Mouse (Mus musculus) left cerebral cortex, adult 2 months (tissue): ENCODE results near the gene Sfxn4. TPM values are rescaled to one million over a fixed set of nuclear protein-coding genes. Genes with fewer than 3 reads are reported as not detected.
A peak's percentile ranks its signal among the peaks of the same experiment; 100 is the strongest.
"Not testable (repeated sequence)": the region's sequence is repeated elsewhere in the genome, so short reads cannot be mapped to it uniquely, and the experiment has no call there.

Experiments
- DNase-seq, 2 experiments: peaks; one replicate each; pipeline ENCODE4 v3.0.0; 2021 to 2022; ENCODE audit warnings: low spot score in 2 of 2, mixed read lengths in 1 of 2; ENCODE audit errors: extremely low spot score in 1 of 2
- H3K27ac ChIP-seq: fragments of 200-600 bp; 2 replicates; pipeline ENCODE4 v1.8.1; 2022
- H3K4me3 ChIP-seq: fragments of 200-600 bp; 2 replicates; pipeline ENCODE4 v1.8.1; 2022
- CTCF ChIP-seq: fragments of 200-600 bp; IDR thresholded peaks from 2 replicates; pipeline ENCODE4 v1.8.1; 2022; ENCODE audit warnings: antibody characterized with exemption, mild to moderate bottlenecking, moderate library complexity
- intact Hi-C: fragments of 180-260 bp; cut with DNase I; formaldehyde crosslinking; loops from one replicate; pipeline ENCODE4 v1.15.1; 2025
- total RNA-seq, 2 experiments: library from RNA; stranded (reverse); gene quantifications; 2 replicates each; pipeline ENCODE4 v1.2.3; 2021

Gene Sfxn4
- total RNA-seq, 2 experiments from 2014 or later: 14.7 to 15.2 TPM

DNA sequence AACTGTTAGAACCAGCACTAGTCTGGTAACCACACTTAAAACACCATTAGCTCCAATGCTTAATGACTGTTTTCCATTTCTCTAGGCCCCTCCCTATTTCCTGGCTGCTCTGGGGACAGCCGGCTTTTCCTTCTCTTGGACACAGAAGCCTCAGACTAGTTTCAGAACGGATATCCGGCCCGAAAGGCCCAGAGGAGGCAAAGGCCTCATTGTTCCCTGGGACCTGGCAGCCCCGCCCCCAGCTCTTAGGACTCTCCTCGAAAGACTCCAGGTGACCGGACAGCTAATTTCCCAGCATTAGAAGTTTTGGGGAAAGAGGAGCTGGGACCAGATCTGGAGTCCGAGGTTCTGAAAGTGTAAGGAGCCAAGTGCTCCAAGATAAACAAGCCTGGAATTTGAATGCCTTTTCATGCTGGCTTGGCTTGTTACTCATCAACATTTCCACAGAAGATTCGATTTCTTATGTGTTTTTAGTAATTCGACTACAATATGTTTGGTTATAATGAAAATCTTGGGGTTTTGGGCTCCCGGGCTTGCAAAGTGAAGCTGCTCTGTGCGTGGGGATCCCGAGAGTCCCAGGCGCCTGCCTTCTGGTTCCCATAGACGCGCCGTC is 27.9 kb upstream of the Sfxn4 start:
- Histone ChIP-seq H3K27ac (peak overlapping the region; percentile 97), H3K4me3 (peak overlapping the region; percentile 96)
- intact Hi-C loops: loop anchor here (1.0 to 10.0 kb wide), 3 partner anchors 195 to 336 kb away; partner anchors contain the start of gene Csf2ra
- no peak for TF ChIP-seq CTCF
- peak; percentile 13 to 45 for DNase-seq

DNA sequence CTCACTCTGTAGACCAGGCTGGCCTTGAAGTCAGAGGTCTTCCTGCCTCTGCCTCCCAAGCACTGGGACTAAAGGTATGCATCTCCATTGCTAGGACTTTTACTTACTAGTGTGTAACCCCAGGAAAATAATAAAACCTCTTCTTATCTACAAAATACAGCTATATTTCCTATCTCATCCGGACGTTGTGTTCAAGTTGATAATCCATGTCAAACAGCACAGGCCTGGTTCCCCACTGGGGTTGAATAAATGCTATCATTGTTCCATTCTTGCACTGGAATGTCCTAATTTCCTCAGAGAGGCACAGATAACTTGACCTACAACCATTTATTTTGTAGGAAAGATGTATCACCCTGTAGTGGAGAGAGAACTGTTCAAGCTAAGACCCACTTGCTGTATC is 26.4 kb upstream of the Sfxn4 start:
- Histone ChIP-seq H3K27ac (no peak overlapping the region), H3K4me3 (no peak overlapping the region)
- DNase-seq: no peak
- no peak for TF ChIP-seq CTCF
- intact Hi-C loops: loop anchor here (10.0 kb wide), 2 partner anchors 307 to 337 kb away; partner anchors contain the start of gene Csf2ra

DNA sequence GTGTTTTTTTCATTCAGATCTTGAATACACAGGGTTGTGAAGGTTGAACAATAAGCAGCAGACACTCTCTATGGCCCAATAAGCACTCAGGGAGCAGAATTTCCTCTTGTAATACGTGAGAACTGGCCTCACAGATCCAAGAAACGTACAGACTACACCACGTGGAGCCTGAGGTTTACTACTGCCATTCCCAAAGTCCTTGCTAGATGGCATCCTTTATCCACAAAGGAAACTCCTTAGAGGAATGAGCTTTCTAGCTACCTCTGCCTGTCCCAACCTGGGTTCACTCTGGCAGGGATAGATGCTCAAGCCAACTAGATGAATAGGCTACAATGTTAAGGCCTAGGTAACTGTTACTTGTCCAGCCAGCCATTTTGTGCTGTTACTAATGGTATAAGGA is 21.9 kb upstream of the Sfxn4 start:
- peak; percentile 80 for TF ChIP-seq CTCF
- intact Hi-C loops: loop anchor here (1.0 to 10.0 kb wide), 3 partner anchors 201 to 342 kb away; partner anchors contain the start of gene Csf2ra
- Histone ChIP-seq H3K4me3 (no peak overlapping the region), H3K27ac (no peak overlapping the region)
- peak; percentile 31 to 32 for DNase-seq

DNA sequence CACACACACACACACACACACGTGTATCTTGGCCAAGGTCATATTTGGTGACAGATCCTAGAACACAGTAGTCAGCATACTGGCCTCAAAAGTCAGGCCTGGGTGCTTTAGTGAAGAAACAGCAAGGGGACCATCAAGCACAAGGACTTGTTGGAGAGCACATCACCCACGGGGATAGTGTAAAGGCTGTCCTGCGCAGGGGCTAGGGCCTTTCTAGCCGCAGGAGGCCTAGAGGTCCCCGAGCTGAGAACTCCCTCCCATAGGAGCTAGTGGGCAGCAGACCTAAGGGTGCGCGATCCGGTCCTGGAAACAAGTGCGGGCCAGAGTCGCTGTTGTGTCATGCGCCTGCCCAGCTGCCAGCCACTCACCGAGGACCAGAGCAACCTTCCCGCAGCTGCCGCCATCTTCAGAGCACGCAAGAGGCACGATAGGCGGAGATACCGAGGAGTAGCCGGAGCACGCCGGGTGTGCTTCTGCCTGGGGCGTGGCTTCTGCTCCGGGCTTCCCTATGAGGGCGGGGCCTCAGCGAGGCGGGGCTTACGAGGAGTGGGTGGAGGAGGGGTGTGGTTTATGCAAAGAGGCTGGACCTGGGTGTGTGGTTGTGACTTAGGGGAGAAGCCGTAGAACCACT is 12.9 kb upstream of the Sfxn4 start, which contains the start of gene Prdx3:
Prdx3 (minus strand) TSS at position 493 of the 631 bp plus-strand sequence.
- intact Hi-C loops: no loop called here
- TF ChIP-seq CTCF: no peak
- peak within 1 kb of the TSS; percentile 59 for H3K4me3 ChIP-seq
- DNase-seq: peak; percentile 92 to 94
- peak within 1 kb of the TSS; percentile 76 for H3K27ac ChIP-seq

DNA sequence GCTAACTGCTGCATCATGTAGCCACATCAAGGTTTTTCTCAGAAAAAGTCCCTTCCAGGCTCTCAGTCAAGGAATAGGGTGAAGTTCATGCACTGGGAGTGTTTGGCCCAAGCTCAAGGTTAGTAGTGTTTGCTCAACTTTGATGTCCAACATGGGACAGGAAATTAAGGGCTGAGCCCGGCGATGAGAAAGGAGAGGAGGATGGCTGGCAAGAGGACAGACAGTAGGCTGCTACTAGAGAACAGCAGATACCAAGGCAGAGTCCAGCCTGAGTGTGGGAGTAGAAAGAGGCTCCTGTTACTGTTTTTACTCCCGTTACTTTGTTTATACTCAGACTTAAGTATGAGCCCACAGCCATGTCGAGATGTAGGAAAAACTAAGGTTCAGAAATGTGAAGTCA is 12.2 kb upstream of the Sfxn4 start:
- peak overlapping the region; percentile 59 for H3K4me3 ChIP-seq
- intact Hi-C loops: no loop called here
- H3K27ac ChIP-seq: no peak overlapping the region
- TF ChIP-seq CTCF: no peak
- DNase-seq: no peak

DNA sequence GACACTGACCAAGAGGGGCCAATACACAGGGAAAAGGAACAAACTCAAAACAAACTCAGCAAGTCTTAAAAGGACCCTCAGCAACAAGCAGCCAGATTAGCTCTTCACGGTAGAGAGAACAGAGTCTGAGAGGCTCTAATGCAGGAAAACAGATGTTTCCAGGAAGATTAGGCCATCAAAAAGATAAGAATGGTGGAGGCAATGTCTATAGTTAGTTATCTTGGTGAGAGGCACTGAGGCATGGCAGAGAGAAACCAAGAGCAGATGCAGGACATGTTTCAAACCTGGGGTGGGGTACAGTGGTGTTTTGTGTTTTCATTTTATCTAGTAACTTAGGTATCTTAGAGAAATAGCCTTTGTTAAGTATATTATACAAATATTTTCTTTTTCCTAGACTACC is 11.0 kb upstream of the Sfxn4 start:
- intact Hi-C loops: no loop called here
- no peak for DNase-seq
- no peak overlapping the region for H3K27ac ChIP-seq
- no peak overlapping the region for H3K4me3 ChIP-seq
- TF ChIP-seq CTCF: no peak

DNA sequence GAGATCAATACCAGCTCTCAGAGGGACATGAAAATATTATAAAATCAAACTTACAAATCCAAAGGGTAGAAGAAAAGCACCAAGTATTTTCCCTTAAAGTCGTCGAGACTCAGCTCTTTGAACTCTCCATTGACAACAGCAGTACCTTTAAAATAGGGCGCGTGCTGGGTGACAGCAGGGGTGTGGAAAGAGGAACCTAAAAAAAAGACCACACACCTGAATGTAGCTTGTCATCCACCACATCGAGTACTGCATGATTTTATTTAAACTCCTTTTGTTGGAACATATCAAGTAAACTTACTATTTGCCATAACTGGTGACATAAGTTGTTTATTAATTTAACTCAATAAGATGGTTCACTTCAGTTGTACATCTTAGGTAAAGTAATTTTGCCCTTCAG is 10.1 kb upstream of the Sfxn4 start:
- no peak overlapping the region for H3K27ac ChIP-seq
- TF ChIP-seq CTCF: no peak
- no peak overlapping the region for H3K4me3 ChIP-seq
- DNase-seq: no peak
- intact Hi-C loops: no loop called here

DNA sequence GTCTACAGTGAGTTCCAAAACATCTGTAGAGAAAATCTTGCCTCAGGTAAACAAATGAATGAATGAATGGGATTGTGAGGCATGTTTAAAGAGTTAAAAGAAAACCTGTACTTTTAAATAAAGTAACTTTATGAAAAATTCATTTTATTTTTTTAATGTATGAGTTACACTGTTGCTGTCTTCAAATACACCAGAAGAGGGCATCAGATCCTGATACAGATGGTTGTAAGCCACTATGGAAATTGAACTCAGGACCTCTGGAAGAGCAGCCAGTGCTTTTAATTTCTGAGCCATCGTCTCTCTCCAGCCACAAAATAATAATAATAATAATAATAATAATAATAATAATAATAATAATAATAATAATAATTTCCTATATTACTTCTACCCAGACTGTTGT is 9.2 kb upstream of the Sfxn4 start:
- TF ChIP-seq CTCF: peak; percentile 44
- intact Hi-C loops: no loop called here
- Histone ChIP-seq H3K4me3 (no peak overlapping the region), H3K27ac (no peak overlapping the region)
- no peak for DNase-seq

DNA sequence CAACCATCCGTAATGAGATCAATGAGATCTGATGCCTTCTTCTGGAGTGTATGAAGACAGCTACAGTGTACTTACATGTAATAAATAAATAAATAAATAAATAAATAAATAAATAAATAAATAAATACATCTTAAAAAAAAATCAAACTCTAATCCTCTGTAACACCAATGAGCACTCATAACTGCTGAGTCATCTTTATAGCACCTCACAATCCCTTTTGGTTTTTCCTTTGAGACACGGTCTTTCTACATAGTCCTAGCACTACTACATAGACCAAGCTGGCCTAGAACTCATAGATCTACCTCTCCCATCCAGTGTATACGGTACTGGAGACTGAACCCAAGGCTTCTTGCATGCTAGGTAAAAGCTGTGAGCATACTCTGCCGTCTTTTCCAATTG is 4.9 kb upstream of the Sfxn4 start:
- H3K27ac ChIP-seq, DNase-seq, intact Hi-C loops, H3K4me3 ChIP-seq: not testable (repeated sequence)

DNA sequence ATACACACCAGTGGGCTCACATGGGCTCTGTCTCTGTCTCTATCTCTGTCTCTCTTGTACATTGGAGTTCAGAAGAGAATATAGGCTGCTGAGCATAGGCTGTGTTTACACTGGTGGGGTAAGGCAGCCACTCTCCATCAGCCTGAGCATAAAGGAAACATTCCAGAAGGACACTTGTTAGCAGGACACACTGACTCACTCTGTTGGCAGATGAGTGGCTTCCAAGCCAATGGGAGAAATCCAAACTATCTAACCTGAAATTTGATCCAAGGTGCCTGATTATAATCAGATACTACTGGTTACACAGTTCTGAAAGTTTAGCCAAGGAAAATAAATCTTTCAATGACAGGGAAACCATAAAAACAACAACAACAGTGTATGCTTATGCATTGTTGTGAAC is 15.5 kb downstream of the Sfxn4 start:
- no peak for TF ChIP-seq CTCF
- intact Hi-C loops: no loop called here
- Histone ChIP-seq H3K27ac (no peak overlapping the region), H3K4me3 (no peak overlapping the region)
- DNase-seq: no peak

DNA sequence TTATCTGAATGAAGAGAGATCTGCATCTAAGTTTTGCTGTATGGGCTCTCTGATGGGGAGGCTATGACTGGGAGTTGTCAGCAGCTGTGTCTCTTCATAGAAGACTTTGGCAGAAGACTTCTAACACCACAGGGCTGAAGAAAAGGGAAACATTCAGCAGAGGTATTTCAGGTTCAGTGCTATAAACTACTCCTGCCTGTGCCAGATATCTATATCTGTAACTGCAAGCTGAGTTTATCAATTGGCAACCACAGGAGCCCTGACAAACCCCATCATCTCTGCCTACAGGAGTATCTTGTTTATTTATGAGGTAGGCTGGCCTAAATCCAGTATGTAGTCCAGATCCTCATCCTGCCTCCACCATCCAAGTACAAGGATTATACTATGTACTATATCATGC is 18.0 kb downstream of the Sfxn4 start:
- no peak overlapping the region for H3K4me3 ChIP-seq
- no peak overlapping the region for H3K27ac ChIP-seq
- intact Hi-C loops: no loop called here
- no peak for DNase-seq
- no peak for TF ChIP-seq CTCF

DNA sequence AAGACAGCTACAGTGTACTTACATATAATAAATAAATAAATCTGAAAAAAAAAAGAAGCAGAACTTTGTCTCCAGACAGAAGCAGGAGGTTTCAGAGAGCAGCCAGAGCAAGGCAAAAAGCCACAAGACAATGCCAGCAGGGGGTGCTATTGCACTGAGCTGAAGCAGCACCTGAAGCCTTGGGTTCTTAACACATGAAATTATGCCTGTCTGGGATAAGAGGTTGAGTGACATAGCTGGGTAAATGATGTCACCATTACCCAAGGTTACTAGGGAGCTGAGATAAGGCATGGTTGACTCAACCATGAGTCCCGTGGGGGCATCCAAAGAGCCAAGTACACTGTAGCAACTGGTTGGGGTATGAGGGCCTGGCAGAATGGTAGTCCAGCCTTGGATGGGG is 23.5 kb downstream of the Sfxn4 start:
- Histone ChIP-seq H3K27ac (no peak overlapping the region), H3K4me3 (no peak overlapping the region)
- DNase-seq: peak; percentile 43 to 58
- TF ChIP-seq CTCF: peak; percentile 74
- intact Hi-C loops: no loop called here

DNA sequence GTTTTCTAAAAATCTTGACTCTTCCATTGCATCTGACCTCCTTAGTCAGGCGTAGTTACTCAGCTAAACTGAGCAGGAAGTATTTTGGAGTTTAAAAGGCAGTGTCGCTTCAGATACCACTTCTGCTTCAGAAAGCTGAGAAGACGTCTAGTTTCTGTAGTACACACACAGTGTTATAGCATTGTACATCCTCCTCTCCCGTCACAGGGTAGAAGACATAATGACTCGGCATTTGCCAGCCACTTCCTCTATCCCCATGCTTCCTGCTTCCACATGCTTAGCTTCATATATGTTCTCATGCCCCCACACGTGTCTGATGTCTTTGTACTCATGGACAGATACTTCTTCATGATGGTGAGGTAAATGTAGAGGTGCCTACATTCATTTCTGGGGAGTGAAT is 42.6 kb downstream of the Sfxn4 start:
- Histone ChIP-seq H3K4me3 (no peak overlapping the region), H3K27ac (no peak overlapping the region)
- DNase-seq: no peak
- TF ChIP-seq CTCF: no peak
- intact Hi-C loops: no loop called here
